ENCODE assay signal across 17 mouse cellular contexts in the genomic region with DNA sequence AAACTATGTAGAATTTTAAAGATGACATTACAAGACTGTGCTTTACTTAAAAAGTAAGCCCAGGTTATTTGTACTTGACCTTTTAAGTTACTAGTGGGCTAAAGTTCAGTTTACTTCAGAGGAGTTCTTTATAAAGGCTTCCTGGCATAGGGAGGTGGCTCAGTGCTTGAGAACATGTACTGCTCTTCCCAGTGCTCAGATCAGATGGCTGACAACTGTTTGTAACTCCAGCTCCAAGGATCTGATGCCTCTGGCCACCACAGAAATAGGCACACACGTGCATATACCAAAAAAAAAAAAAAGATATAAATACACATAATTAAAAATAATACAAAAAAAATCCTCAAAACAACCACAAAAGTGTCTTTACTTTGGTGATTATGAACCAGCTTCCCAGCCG.
"Had no signal": no experiment of that assay in that cellular context is flagged by ENCODE, and none has a peak within 500 bp of the region (broad histone marks: within the 10 kb centered on the region; RNA-seq: fewer than 3 reads in every experiment).

No protein-coding gene starts in this region.

- H3K4me3 ChIP-seq: intestine, embryonic 15.5 days; kidney, embryonic 15.5 days; liver, embryonic 13.5 days; midbrain, embryonic 12.5 days; midbrain, embryonic 15.5 days; neural tube, embryonic 13.5 days had no signal

- H3K27ac ChIP-seq: intestine, embryonic 15.5 days; kidney, embryonic 15.5 days; liver, embryonic 13.5 days; midbrain, embryonic 12.5 days; midbrain, embryonic 15.5 days; neural tube, embryonic 13.5 days had no signal

- DNase-seq: kidney, adult 11 months; kidney, adult 8-10 months; kidney, postnatal 10 days; kidney, postnatal 36 days; liver, embryonic 13.5 days; lung, embryonic 14.5 days; lung, postnatal 10 days; lung, postnatal 36 days; retina, postnatal 1 day; right cerebral cortex, postnatal 25 days; thymus, adult 18-20 months; thymus, postnatal 4 days had no signal
